Mouse (Mus musculus) bone marrow macrophage, adult 2 months (primary cell): Measurements from ENCODE around the gene Nfkb2.

Experiments used
- CTCF ChIP-seq: IDR thresholded peaks from 2 replicates; pipeline ENCODE4 v1.5.1; 2012; ENCODE audit warnings: low read depth, mild to moderate bottlenecking, low read length, moderate library complexity
- POLR2A ChIP-seq: IDR thresholded peaks from 2 replicates; pipeline ENCODE4 v1.6.1; 2012; ENCODE audit warnings: mild to moderate bottlenecking, low read depth, low read length, borderline replicate concordance

GRCm38 (mm10) chr19:46322996-46323572 lies 19.0 kb downstream of the Nfkb2 start:
- TF ChIP-seq POLR2A (no peak), CTCF (no peak)
